Mouse (Mus musculus) forebrain, embryonic 10.5 days (tissue): ENCODE measurements at regions not wholly inside any gene's neighbourhood (a gene's known extent, or its start where the extent isn't known, plus 50 kb on each side); places are given as distances from the start of the nearest gene placed in this dataset.
"Not testable (repeated sequence)": the region's sequence is repeated elsewhere in the genome, so short reads cannot be mapped to it uniquely, and the experiment has no call there.

Experiments
- DNase-seq: peaks from one replicate; pipeline ENCODE4 v3.0.0-alpha.2; 2017; ENCODE audit warnings: low spot score; ENCODE audit errors: extremely low spot score
- H3K27ac ChIP-seq: fragments of 300-500 bp; sonication (generic); 2 replicates; pipeline ENCODE4 v1.5.1; 2016; ENCODE audit warnings: mild to moderate bottlenecking
- H3K27me3 ChIP-seq: fragments of 300-500 bp; sonication (generic); 2 replicates; pipeline ENCODE4 v1.6.1; 2016; ENCODE audit warnings: mild to moderate bottlenecking; ENCODE audit not compliant: poor library complexity, severe bottlenecking
- H3K36me3 ChIP-seq: fragments of 300-500 bp; sonication (generic); replicated peaks from 2 replicates; pipeline ENCODE4 v1.6.1; 2016; ENCODE audit warnings: mild to moderate bottlenecking, moderate library complexity
- H3K4me1 ChIP-seq: fragments of 300-500 bp; sonication (generic); 2 replicates; pipeline ENCODE4 v1.6.1; 2016
- H3K4me3 ChIP-seq: fragments of 300-500 bp; sonication (generic); 2 replicates; pipeline ENCODE4 v1.5.1; 2016; ENCODE audit warnings: mild to moderate bottlenecking, moderate library complexity
- H3K9me3 ChIP-seq: fragments of 300-500 bp; sonication (generic); 2 replicates; pipeline ENCODE4 v1.6.1; 2016; ENCODE audit warnings: mild to moderate bottlenecking, moderate library complexity
- WGBS: fragments of 180-500 bp; shearing (Covaris S2); methylation state at CpG from one replicate; pipeline ENCODE4 v1.1.7; 2016; 5-methylcytosine and 5-hydroxymethylcytosine counted together

- not testable (repeated sequence) for H3K36me3 ChIP-seq, H3K4me1 ChIP-seq, DNase-seq, H3K27ac ChIP-seq, H3K27me3 ChIP-seq, H3K4me3 ChIP-seq, H3K9me3 ChIP-seq
- 86% methylated on average over 6 of the region's 6 CpGs for WGBS
Observed at GRCm38 (mm10) chr16:68209684-68210083, 589.0 kb upstream of the Cadm2 start.

- H3K27ac ChIP-seq: not testable (repeated sequence)
- 94% methylated on average over 4 of the region's 4 CpGs for WGBS
Observed at GRCm38 (mm10) chr16:68204908-68205307, 584.2 kb upstream of the Cadm2 start.

GRCm38 (mm10) chr16:68164645-68165044 lies 543.9 kb upstream of the Cadm2 start:
- 45% methylated on average over 9 of the region's 9 CpGs for WGBS
- no peaks in the 10 kb centered on the region for H3K4me1 ChIP-seq
- no peak overlapping the region for H3K4me3 ChIP-seq
- no peaks in the 10 kb centered on the region for H3K27me3 ChIP-seq
- DNase-seq: peak; percentile 16
- no peaks in the 10 kb centered on the region for H3K36me3 ChIP-seq
- H3K27ac ChIP-seq: no peak overlapping the region
- H3K9me3 ChIP-seq: no peaks in the 10 kb centered on the region

More at GRCm38 (mm10) chr16:68204908-68205307, 584.2 kb upstream of the Cadm2 start:
- H3K9me3 ChIP-seq, H3K4me1 ChIP-seq, H3K4me3 ChIP-seq, H3K36me3 ChIP-seq, DNase-seq, H3K27me3 ChIP-seq: not testable (repeated sequence)

- 95% methylated on average over 1 of the region's 1 CpGs for WGBS
- no peak for DNase-seq
Observed at GRCm38 (mm10) chr16:68153541-68153940, 532.8 kb upstream of the Cadm2 start.

More at GRCm38 (mm10) chr16:68153541-68153940, 532.8 kb upstream of the Cadm2 start:
- Histone ChIP-seq H3K4me3 (no peak overlapping the region), H3K4me1 (no peaks in the 10 kb centered on the region), H3K27ac (no peak overlapping the region), H3K36me3 (no peaks in the 10 kb centered on the region), H3K9me3 (no peaks in the 10 kb centered on the region), H3K27me3 (no peaks in the 10 kb centered on the region)
